Mouse (Mus musculus) midbrain, embryonic 11.5 days (tissue): ENCODE data around the gene Pebp1. TPM values are rescaled to one million over a fixed set of nuclear protein-coding genes. Genes with fewer than 3 reads are reported as not detected.

ENCODE experiments used
- ATAC-seq: fragments of 200-750 bp; cut with Nextera tagmentation; 2 replicates; pipeline ENCODE4 v1.8.0; 2017; ENCODE audit warnings: moderate TSS enrichment, moderate library complexity; ENCODE audit not compliant: low FRiP score
- DNase-seq: peaks from one replicate; pipeline ENCODE4 v3.0.0; 2015; ENCODE audit warnings: low spot score; ENCODE audit errors: missing footprints
- H3K27ac ChIP-seq: fragments of 300-500 bp; sonication (generic); 2 replicates; pipeline ENCODE4 v1.5.1; 2014; ENCODE audit warnings: low read depth, low read length
- H3K27me3 ChIP-seq: fragments of 300-500 bp; sonication (generic); 2 replicates; pipeline ENCODE4 v1.6.1; 2014; ENCODE audit warnings: mild to moderate bottlenecking, low read length, moderate library complexity, mixed read lengths; ENCODE audit not compliant: control insufficient read depth, insufficient read depth
- H3K36me3 ChIP-seq: fragments of 300-500 bp; sonication (generic); 2 replicates; pipeline ENCODE4 v1.6.1; 2014; ENCODE audit warnings: mild to moderate bottlenecking, low read length, moderate library complexity, mixed read lengths; ENCODE audit not compliant: control insufficient read depth, insufficient read depth
- H3K4me1 ChIP-seq: fragments of 300-500 bp; sonication (generic); 2 replicates; pipeline ENCODE4 v1.6.1; 2014; ENCODE audit warnings: low read length; ENCODE audit not compliant: control insufficient read depth, insufficient read depth
- H3K4me2 ChIP-seq: fragments of 300-500 bp; sonication (generic); 2 replicates; pipeline ENCODE4 v1.6.1; 2014; ENCODE audit warnings: mild to moderate bottlenecking, moderate library complexity
- H3K4me3 ChIP-seq: fragments of 300-500 bp; sonication (generic); 2 replicates; pipeline ENCODE4 v1.5.1; 2014; ENCODE audit warnings: low read depth, low read length
- H3K9ac ChIP-seq: fragments of 300-500 bp; sonication (generic); 2 replicates; pipeline ENCODE4 v1.6.1; 2014; ENCODE audit warnings: low read length
- H3K9me3 ChIP-seq: fragments of 300-500 bp; sonication (generic); 2 replicates; pipeline ENCODE4 v1.6.1; 2016; ENCODE audit warnings: low read length; ENCODE audit not compliant: control insufficient read depth
- WGBS: fragments of 180-500 bp; shearing (Covaris S2); extraction: QIAGEN DNeasy Blood & Tissue Kit; methylation state at CpG from one replicate; pipeline ENCODE4 v1.1.7; 2014; 5-methylcytosine and 5-hydroxymethylcytosine counted together
- polyA plus RNA-seq: library from polyadenylated mRNA; unstranded; fragments of >200 nt; fragmentation: Nextera tagmentation; extraction: Ambion mirVana; gene quantifications from 2 replicates; pipeline ENCODE4 v1.2.1, GENCODE M21; 2014

Pebp1 gene
- polyA plus RNA-seq, 1 experiment from 2014 or later: 966 TPM

DNA sequence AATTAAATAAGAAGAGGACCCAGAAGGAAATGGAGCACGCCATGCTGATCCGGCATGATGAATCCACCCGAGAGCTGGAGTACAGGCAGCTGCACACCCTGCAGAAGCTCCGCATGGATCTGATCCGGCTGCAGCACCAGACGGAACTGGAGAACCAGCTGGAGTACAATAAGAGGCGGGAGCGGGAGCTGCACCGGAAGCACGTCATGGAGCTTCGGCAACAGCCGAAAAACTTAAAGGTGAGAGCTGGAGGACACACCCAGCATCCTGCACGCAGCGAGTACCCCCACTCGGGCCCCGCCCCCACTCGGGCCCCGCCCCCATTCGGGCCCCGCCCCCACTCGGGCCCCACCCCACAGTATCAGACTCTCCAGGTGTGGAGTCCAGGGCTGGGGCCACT is 23.9 kb downstream of the Pebp1 start:
- 89% methylated on average over 14 of the region's 21 CpGs for WGBS
- Histone ChIP-seq H3K27ac (no peak overlapping the region), H3K36me3 (peaks cover 5% of the 10 kb centered on the region), H3K4me2 (no peak overlapping the region), H3K27me3 (no peaks in the 10 kb centered on the region), H3K4me1 (no peaks in the 10 kb centered on the region), H3K9me3 (no peaks in the 10 kb centered on the region), H3K9ac (no peak overlapping the region), H3K4me3 (no peak overlapping the region)
- no peak for ATAC-seq
- no peak for DNase-seq

DNA sequence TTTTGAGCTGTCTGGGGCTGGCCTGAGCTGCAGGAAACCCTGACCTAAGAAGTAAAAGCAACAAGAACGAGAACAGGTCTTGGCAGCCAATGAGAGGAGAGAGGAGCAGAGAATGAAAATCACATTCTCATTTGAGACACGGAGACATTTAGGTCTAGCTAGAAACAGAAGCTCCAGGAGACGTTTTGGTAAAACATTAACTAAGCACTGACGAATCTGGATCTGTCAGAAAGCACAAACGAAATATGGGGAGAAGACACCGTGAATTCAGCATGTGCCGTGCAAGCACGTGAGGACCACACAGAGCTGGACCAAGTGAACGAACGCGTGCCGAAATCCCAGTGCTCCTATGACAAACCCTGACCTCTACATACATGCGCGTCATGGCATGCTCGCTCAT is 29.1 kb downstream of the Pebp1 start:
- 94% methylated on average over 15 of the region's 15 CpGs for WGBS
- no peak overlapping the region for H3K4me3 ChIP-seq
- peaks cover under 1% of the 10 kb centered on the region; the same call in 1 of the 2 replicates for H3K36me3 ChIP-seq
- DNase-seq: no peak
- no peak overlapping the region for H3K9ac ChIP-seq
- no peak overlapping the region for H3K27ac ChIP-seq
- ATAC-seq: no peak
- H3K4me2 ChIP-seq: no peak overlapping the region
- no peaks in the 10 kb centered on the region for H3K27me3 ChIP-seq
- H3K9me3 ChIP-seq: no peaks in the 10 kb centered on the region
- H3K4me1 ChIP-seq: no peaks in the 10 kb centered on the region

DNA sequence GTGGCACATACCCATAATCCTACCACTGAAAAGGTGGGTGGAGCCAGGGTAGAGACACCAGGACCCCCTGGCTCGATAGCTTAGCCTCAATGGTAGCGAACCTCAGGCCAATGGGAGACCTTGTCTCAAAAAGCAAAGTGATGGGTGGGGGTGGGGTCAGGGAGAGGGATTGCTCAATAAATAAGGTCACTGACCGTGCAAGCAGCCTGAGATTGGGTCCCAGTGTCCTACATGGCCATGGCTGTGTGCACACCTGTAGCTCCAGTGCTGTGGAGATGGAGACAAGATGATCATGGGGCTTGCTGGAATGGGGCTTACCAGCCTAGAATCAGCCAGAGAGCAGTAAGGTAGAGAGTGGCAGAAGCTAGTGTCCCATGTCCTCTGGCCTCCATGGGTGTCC is 35.7 kb downstream of the Pebp1 start:
- 85% methylated on average over 3 of the region's 3 CpGs for WGBS
- H3K36me3 ChIP-seq: 0 out of 2 replicates have a peak, but pooled peaks cover 2% of the 10 kb centered on the region
- H3K9ac ChIP-seq: no peak overlapping the region
- no peaks in the 10 kb centered on the region for H3K27me3 ChIP-seq
- H3K9me3 ChIP-seq: no peaks in the 10 kb centered on the region
- ATAC-seq (no peak), DNase-seq (no peak)
- H3K4me1 ChIP-seq: no peaks in the 10 kb centered on the region
- H3K27ac ChIP-seq: no peak overlapping the region
- no peak overlapping the region for H3K4me2 ChIP-seq
- H3K4me3 ChIP-seq: no peak overlapping the region

DNA sequence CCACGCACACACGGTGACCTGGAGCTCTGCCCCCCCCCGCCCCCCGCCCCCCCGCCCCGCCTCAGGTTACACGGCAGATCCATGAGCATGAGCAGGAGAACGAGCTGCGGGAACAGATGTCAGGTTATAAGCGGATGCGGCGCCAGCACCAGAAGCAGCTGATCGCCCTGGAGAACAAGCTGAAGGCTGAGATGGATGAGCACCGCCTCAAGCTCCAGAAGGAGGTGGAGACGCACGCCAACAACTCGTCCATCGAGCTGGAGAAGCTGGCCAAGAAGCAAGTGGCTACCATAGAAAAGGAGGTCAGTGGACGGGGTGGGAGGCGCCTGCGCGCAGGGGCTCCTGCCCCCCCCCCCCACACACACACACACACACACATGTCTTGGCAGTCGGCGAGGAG is 36.6 kb downstream of the Pebp1 start:
- 86% methylated on average over 22 of the region's 24 CpGs for WGBS
- ATAC-seq: no peak
- Histone ChIP-seq H3K27ac (no peak overlapping the region), H3K4me1 (no peaks in the 10 kb centered on the region), H3K4me2 (no peak overlapping the region), H3K4me3 (no peak overlapping the region), H3K27me3 (no peaks in the 10 kb centered on the region), H3K9ac (no peak overlapping the region), H3K9me3 (no peaks in the 10 kb centered on the region), H3K36me3 (0 out of 2 replicates have a peak, but pooled peaks cover 2% of the 10 kb centered on the region)
- DNase-seq: no peak

DNA sequence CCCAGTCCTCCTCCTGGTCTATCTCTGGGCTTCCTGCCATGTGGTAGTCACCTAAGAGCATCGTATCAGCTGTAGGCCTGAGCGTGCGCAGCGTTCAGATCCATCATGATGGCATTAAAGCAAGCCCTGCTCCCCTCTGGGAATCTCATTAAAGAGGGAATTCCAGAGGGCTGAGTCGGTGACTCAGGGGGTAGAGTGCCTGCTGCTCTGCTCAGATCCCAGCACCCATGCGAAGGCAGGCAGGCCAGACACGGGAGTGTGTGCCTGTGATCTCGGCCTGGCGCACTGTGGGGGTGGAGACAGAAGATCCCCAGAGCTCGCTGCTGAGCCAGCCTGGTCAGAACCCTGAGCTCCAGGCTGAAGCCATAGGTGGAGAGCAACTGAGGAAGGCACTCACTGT is 39.1 kb downstream of the Pebp1 start:
- no peak overlapping the region for H3K4me3 ChIP-seq
- 0 out of 2 replicates have a peak, but pooled peaks cover 2% of the 10 kb centered on the region for H3K36me3 ChIP-seq
- ATAC-seq (no peak), DNase-seq (no peak)
- WGBS: 29% methylated on average over 10 of the region's 10 CpGs
- no peaks in the 10 kb centered on the region for H3K4me1 ChIP-seq
- H3K4me2 ChIP-seq: no peak overlapping the region
- H3K27ac ChIP-seq: no peak overlapping the region
- H3K9me3 ChIP-seq: no peaks in the 10 kb centered on the region
- no peaks in the 10 kb centered on the region for H3K27me3 ChIP-seq
- H3K9ac ChIP-seq: no peak overlapping the region

DNA sequence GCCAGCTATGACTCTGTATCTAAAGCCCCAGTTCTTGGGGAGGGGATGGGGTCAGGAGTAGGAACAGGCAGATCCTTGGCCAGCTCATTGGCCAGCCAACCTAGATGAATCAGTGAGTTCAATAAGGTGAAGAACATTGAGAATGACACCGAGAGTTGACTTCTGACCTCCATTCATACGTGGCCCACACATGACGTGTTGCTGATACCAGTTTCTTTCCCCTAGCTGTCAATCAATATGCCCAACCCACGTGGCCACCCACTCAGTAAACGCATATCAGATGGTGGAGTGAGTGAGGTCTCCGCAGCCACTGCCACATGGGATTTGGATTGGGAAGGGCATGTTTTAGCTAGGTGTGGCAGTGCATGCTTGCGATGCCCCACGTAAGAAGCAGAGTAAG is 42.3 kb downstream of the Pebp1 start:
- no peak overlapping the region for H3K4me3 ChIP-seq
- H3K27me3 ChIP-seq: no peaks in the 10 kb centered on the region
- WGBS: 93% methylated on average over 8 of the region's 8 CpGs
- no peak overlapping the region for H3K27ac ChIP-seq
- H3K36me3 ChIP-seq: no peaks in the 10 kb centered on the region
- no peak overlapping the region for H3K4me2 ChIP-seq
- no peaks in the 10 kb centered on the region for H3K9me3 ChIP-seq
- H3K4me1 ChIP-seq: peaks cover 6% of the 10 kb centered on the region; the same call in 1 of the 2 replicates
- H3K9ac ChIP-seq: no peak overlapping the region
- no peak for ATAC-seq
- DNase-seq: peak; percentile 69

DNA sequence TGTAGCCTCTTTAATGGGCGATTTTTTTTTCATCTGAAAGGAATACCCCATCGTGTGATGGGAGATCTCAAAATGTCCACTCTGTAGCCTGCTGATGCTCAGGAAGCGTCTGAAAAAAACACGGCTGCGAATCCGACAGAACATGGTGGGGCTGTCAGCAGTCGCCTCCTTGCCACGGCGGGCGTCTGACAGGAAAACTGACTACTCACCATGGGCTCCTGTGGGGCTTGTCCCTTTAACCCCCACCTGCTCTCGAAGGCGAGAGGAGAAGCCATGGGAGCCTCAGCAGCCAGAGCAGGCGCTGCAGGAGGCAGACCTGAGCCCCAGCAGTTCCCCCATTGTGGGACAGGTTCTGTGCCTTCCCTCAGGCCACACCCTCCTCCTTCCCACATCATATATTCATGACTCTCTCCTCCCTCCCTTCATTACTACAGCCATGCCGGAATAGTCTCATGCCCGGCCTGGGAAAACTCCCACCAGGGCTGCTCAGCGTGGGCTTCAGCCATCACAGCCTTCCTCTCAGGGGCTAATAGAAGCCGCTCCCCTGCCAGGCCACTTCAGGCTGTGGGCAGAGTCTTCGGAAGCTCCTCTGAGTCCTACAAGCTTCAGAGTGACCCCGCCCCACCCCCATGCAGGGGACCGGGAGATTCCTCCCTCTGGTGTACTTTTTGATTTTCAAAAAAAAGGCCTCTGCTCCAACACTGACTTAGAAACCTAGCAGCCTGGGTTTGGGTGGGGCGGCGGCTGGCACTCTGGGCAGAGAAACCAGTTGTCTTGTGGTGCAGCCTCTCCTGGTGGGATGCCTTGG is 44.5 kb downstream of the Pebp1 start:
- H3K4me2 ChIP-seq: peak overlapping the region; percentile 47
- H3K27ac ChIP-seq: peak overlapping the region; percentile 25; the same call in 1 of the 2 replicates
- no peaks in the 10 kb centered on the region for H3K36me3 ChIP-seq
- peak overlapping the region; percentile 36; the same call in 1 of the 2 replicates for H3K9ac ChIP-seq
- DNase-seq (peak; percentile 87), ATAC-seq (peak; percentile 57)
- no peaks in the 10 kb centered on the region for H3K27me3 ChIP-seq
- H3K4me1 ChIP-seq: peaks cover 8% of the 10 kb centered on the region; the same call in 1 of the 2 replicates
- 25% methylated on average over 22 of the region's 22 CpGs for WGBS
- H3K9me3 ChIP-seq: no peaks in the 10 kb centered on the region
- peak overlapping the region; percentile 40 for H3K4me3 ChIP-seq

DNA sequence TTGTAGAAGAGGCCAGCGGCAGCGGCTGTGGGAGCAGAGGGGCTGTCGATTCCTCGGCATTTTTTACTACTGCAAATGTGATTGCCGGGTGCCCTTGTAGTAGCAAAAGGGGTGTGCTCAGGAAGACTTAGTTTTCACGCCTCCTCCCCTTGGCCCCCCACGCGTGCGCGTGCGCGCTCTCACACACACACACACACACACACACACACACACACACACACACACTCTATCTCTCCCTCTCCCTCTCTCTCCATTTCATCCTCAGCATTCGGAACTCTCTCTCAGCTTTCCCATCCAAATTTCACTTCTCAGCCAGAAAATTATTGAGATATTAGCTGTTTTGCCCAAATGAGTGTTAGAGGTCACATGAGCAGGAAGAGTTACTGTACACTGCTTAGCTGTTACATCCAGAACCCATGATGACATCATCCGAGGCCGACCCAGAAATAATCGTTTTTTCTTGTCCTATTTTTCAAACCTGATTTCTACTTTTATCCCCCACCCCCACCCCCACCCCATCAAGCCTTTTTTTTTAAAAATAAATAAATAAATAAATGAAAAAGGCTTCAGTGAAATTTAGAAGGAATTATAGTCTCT is 45.4 kb downstream of the Pebp1 start:
- Histone ChIP-seq H3K4me3 (peak overlapping the region; percentile 40), H3K4me2 (peak overlapping the region; percentile 67), H3K9me3 (no peaks in the 10 kb centered on the region), H3K27ac (no peak overlapping the region), H3K36me3 (no peaks in the 10 kb centered on the region), H3K9ac (peak overlapping the region; percentile 38; the same call in 1 of the 2 replicates), H3K4me1 (peaks cover 8% of the 10 kb centered on the region; the same call in 1 of the 2 replicates), H3K27me3 (no peaks in the 10 kb centered on the region)
- ATAC-seq (no peak), DNase-seq (peak; percentile 84)
- WGBS: 69% methylated on average over 16 of the region's 16 CpGs

DNA sequence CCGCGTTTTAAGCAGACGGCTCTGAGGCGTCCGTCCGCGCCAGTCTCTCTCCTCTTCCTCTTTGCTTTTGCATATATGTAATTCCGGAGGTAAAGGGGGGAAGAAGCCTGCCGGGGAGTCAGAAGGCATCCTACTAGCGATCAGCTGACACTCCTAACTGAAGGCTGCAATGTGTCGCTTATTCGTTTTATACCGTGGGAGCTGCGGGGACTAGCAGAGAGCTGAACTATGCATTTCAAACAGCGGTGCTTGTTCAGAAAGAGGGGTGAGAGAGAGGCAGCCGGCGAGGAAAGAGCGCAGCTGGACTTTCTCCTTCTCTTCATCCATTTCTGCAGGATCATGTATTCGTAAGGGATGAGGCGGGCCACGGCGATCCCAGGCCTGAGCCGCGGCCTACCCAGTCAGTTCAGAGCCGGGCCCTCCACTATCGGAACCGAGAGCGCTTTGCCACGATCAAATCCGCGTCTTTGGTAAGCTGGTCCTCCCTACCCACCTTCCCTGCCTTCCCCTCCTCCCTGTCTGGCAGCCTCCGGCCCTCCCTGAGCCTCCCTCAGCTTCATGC is 46.6 kb downstream of the Pebp1 start:
- H3K4me2 ChIP-seq: peak overlapping the region; percentile 67
- H3K27ac ChIP-seq: peak overlapping the region; percentile 74
- peaks cover 8% of the 10 kb centered on the region; the same call in 1 of the 2 replicates for H3K4me1 ChIP-seq
- H3K27me3 ChIP-seq: no peaks in the 10 kb centered on the region
- no peaks in the 10 kb centered on the region for H3K9me3 ChIP-seq
- H3K9ac ChIP-seq: peak overlapping the region; percentile 69
- peak overlapping the region; percentile 40 for H3K4me3 ChIP-seq
- WGBS: 2% methylated on average over 32 of the region's 32 CpGs
- DNase-seq (peak; percentile 95), ATAC-seq (peak; percentile 43)
- H3K36me3 ChIP-seq: no peaks in the 10 kb centered on the region
